Mouse (Mus musculus) limb, embryonic 11.5 days (tissue): ENCODE data around the gene Gpr34. TPM values are rescaled to one million over a fixed set of nuclear protein-coding genes. Genes with fewer than 3 reads are reported as not detected.

ENCODE experiments used
- ATAC-seq: fragments of 200-750 bp; cut with Nextera tagmentation; 2 replicates; pipeline ENCODE4 v1.8.0; 2017; ENCODE audit warnings: low read depth; ENCODE audit not compliant: insufficient number of reproducible peaks, low FRiP score, low TSS enrichment
- DNase-seq: peaks from one replicate; pipeline ENCODE4 v3.0.0-alpha.2; 2015; ENCODE audit warnings: low spot score
- H3K27ac ChIP-seq: fragments of 300-500 bp; sonication (generic); replicated peaks from 2 replicates; pipeline ENCODE4 v1.5.1; 2014; ENCODE audit warnings: low read depth, mild to moderate bottlenecking, low read length
- H3K27me3 ChIP-seq: fragments of 300-500 bp; sonication (generic); 2 replicates; pipeline ENCODE4 v1.6.1; 2014; ENCODE audit warnings: mild to moderate bottlenecking, low read length, mixed read lengths; ENCODE audit not compliant: control insufficient read depth, insufficient read depth
- H3K36me3 ChIP-seq: fragments of 300-500 bp; sonication (generic); 2 replicates; pipeline ENCODE4 v1.6.1; 2014; ENCODE audit warnings: mild to moderate bottlenecking, low read length, moderate library complexity, mixed read lengths; ENCODE audit not compliant: control insufficient read depth, insufficient read depth
- H3K4me1 ChIP-seq: fragments of 300-500 bp; sonication (generic); 2 replicates; pipeline ENCODE4 v1.6.1; 2014; ENCODE audit warnings: low read length, mixed read lengths; ENCODE audit not compliant: control insufficient read depth, insufficient read depth
- H3K4me2 ChIP-seq: fragments of 300-500 bp; sonication (generic); 2 replicates; pipeline ENCODE4 v1.6.1; 2014; ENCODE audit warnings: low read depth, mild to moderate bottlenecking, moderate library complexity; ENCODE audit not compliant: severe bottlenecking
- H3K4me3 ChIP-seq: fragments of 300-500 bp; sonication (generic); 2 replicates; pipeline ENCODE4 v1.5.1; 2014; ENCODE audit warnings: low read depth, low read length
- H3K9ac ChIP-seq: fragments of 300-500 bp; sonication (generic); 2 replicates; pipeline ENCODE4 v1.6.1; 2014; ENCODE audit warnings: mild to moderate bottlenecking, low read length
- H3K9me3 ChIP-seq: fragments of 300-500 bp; sonication (generic); 2 replicates; pipeline ENCODE4 v1.6.1; 2016; ENCODE audit warnings: low read length; ENCODE audit not compliant: control insufficient read depth
- WGBS: fragments of 180-500 bp; shearing (Covaris S2); extraction: QIAGEN DNeasy Blood & Tissue Kit; methylation state at CpG from one replicate; pipeline ENCODE4 v1.1.7; 2014; 5-methylcytosine and 5-hydroxymethylcytosine counted together
- polyA plus RNA-seq: library from polyadenylated mRNA; unstranded; fragments of >200 nt; fragmentation: Nextera tagmentation; extraction: Ambion mirVana; gene quantifications from 2 replicates; pipeline ENCODE4 v1.2.1, GENCODE M21; 2014

The Gpr34 gene
- polyA plus RNA-seq, 1 experiment from 2014 or later, result 0.88 TPM

GRCm38 (mm10) chrX:13656721-13657120 lies 24.8 kb downstream of the Gpr34 start:
- H3K9ac ChIP-seq, result no peak overlapping the region
- no peaks in the 10 kb centered on the region for H3K36me3 ChIP-seq
- no peaks in the 10 kb centered on the region for H3K9me3 ChIP-seq
- no peak overlapping the region for H3K4me2 ChIP-seq
- DNase-seq (peak; percentile 44), ATAC-seq (no peak)
- H3K4me1 ChIP-seq, result no peaks in the 10 kb centered on the region
- H3K4me3 ChIP-seq, result no peak overlapping the region
- WGBS, result 9% methylated on average over 1 of the region's 1 CpGs
- H3K27me3 ChIP-seq, result no peaks in the 10 kb centered on the region
- no peak overlapping the region for H3K27ac ChIP-seq

- Histone ChIP-seq H3K9ac (no peak overlapping the region), H3K9me3 (no peaks in the 10 kb centered on the region), H3K27me3 (no peaks in the 10 kb centered on the region), H3K4me1 (no peaks in the 10 kb centered on the region), H3K36me3 (no peaks in the 10 kb centered on the region), H3K4me3 (no peak overlapping the region), H3K4me2 (no peak overlapping the region), H3K27ac (no peak overlapping the region)
- WGBS, result 73% methylated on average over 3 of the region's 3 CpGs
- no peak for ATAC-seq
- DNase-seq, result no peak
Observed at GRCm38 (mm10) chrX:13658616-13659140, 26.8 kb downstream of the Gpr34 start.

GRCm38 (mm10) chrX:13659201-13659890 lies 27.5 kb downstream of the Gpr34 start:
- H3K4me1 ChIP-seq, result no peaks in the 10 kb centered on the region
- H3K27me3 ChIP-seq, result no peaks in the 10 kb centered on the region
- DNase-seq (no peak), ATAC-seq (no peak)
- WGBS, result 82% methylated on average over 4 of the region's 4 CpGs
- H3K4me3 ChIP-seq, result no peak overlapping the region
- no peak overlapping the region for H3K9ac ChIP-seq
- no peak overlapping the region for H3K27ac ChIP-seq
- no peak overlapping the region for H3K4me2 ChIP-seq
- no peaks in the 10 kb centered on the region for H3K9me3 ChIP-seq
- H3K36me3 ChIP-seq, result no peaks in the 10 kb centered on the region

DNA sequence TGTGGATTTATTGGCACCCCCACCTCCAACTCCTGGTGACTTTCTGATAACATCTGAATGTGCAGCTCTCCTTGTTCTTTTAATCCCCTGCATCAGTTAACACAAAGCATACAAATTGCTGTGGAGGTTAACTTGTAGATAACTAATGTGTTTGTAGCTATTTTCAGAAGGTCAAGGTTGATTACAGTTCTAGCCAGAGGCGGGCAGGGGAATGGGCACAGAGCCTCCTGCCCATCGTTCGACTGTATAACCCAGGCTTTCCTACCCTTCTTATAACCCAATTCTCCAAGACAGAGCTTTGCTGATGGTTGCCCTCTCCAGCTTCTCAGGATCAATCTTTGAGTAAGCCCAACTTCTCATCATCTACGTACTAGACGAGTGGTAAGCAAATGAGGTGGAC lies 29.2 kb downstream of the Gpr34 start, which contains the start of gene Gpr82:
Gene Gpr82, plus strand, starts transcription at position 301 of the 400 bp plus-strand sequence.
- no peak within 1 kb of the TSS for H3K4me3 ChIP-seq
- no peaks in the 10 kb centered on the region for H3K27me3 ChIP-seq
- no peaks in the 10 kb centered on the region for H3K9me3 ChIP-seq
- H3K4me1 ChIP-seq, result no peaks in the 10 kb centered on the region
- DNase-seq (no peak), ATAC-seq (no peak)
- WGBS, result 93% methylated on average over 5 of the region's 5 CpGs
- H3K27ac ChIP-seq, result no peak within 1 kb of the TSS
- H3K36me3 ChIP-seq, result no peaks in the 10 kb centered on the region
- no peak within 1 kb of the TSS for H3K9ac ChIP-seq
- H3K4me2 ChIP-seq, result no peak within 1 kb of the TSS

DNA sequence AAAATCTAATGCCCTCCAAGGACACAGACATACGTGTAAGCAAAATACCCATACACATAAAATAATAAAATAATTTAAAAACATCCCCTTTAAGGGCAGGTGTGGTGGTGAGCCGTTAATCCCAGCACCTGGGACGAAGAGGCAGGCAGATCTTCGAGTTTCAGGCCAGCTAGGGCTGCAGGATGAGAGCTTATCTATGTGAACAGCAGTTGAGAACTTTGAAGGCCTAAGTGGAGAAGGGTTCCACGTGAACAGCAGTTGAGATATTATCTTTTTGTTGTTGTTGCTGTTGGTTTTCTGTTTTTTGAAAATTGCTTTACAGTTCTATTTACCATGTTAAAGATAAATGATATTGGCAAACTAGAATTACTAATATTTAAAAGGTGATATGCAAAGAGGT lies 37.0 kb downstream of the Gpr34 start:
- 83% methylated on average over 5 of the region's 5 CpGs for WGBS
- Histone ChIP-seq H3K4me2 (no peak overlapping the region), H3K27ac (no peak overlapping the region), H3K9me3 (no peaks in the 10 kb centered on the region), H3K36me3 (no peaks in the 10 kb centered on the region), H3K4me3 (no peak overlapping the region), H3K9ac (no peak overlapping the region), H3K4me1 (no peaks in the 10 kb centered on the region), H3K27me3 (no peaks in the 10 kb centered on the region)
- ATAC-seq (no peak), DNase-seq (no peak)

GRCm38 (mm10) chrX:13670342-13670741 lies 38.5 kb downstream of the Gpr34 start:
- H3K36me3 ChIP-seq, result no peaks in the 10 kb centered on the region
- H3K27me3 ChIP-seq, result no peaks in the 10 kb centered on the region
- H3K4me3 ChIP-seq, result no peak overlapping the region
- ATAC-seq (no peak), DNase-seq (no peak)
- H3K4me1 ChIP-seq, result no peaks in the 10 kb centered on the region
- H3K27ac ChIP-seq, result no peak overlapping the region
- 84% methylated on average over 3 of the region's 3 CpGs for WGBS
- H3K4me2 ChIP-seq, result no peak overlapping the region
- no peaks in the 10 kb centered on the region for H3K9me3 ChIP-seq
- no peak overlapping the region for H3K9ac ChIP-seq

GRCm38 (mm10) chrX:13673001-13673400 lies 41.1 kb downstream of the Gpr34 start:
- Histone ChIP-seq H3K27ac (no peak overlapping the region), H3K4me3 (no peak overlapping the region), H3K4me1 (no peaks in the 10 kb centered on the region), H3K9ac (no peak overlapping the region), H3K27me3 (no peaks in the 10 kb centered on the region), H3K9me3 (no peaks in the 10 kb centered on the region), H3K4me2 (no peak overlapping the region), H3K36me3 (no peaks in the 10 kb centered on the region)
- WGBS, result 87% methylated on average over 3 of the region's 3 CpGs
- ATAC-seq, result no peak
- no peak for DNase-seq

DNA sequence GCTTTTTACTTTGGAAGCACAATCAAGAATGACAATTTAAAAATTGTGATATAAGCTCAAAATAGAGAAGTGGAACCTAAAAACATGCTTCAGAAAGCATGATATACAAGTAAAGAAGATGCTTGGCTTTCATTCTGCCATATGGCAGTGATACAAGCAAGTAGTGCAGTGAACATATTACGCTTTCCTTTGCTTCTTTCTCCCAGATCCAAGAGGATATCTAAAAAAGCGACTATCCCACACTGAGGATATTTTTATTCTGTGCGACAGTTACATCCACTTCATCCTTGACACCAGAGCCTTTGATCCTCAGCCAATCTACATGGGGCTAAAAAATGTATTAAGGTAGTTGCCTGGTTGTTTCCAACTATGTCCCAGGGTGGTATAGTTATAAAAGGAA lies 49.9 kb downstream of the Gpr34 start:
- Histone ChIP-seq H3K9me3 (no peaks in the 10 kb centered on the region), H3K36me3 (no peaks in the 10 kb centered on the region), H3K4me2 (no peak overlapping the region), H3K9ac (no peak overlapping the region), H3K4me1 (no peaks in the 10 kb centered on the region), H3K27ac (no peak overlapping the region), H3K4me3 (no peak overlapping the region), H3K27me3 (no peaks in the 10 kb centered on the region)
- DNase-seq (no peak), ATAC-seq (no peak)
- 91% methylated on average over 3 of the region's 3 CpGs for WGBS

GRCm38 (mm10) chrX:13686589-13686988 lies 54.7 kb downstream of the Gpr34 start:
- Histone ChIP-seq H3K36me3 (no peaks in the 10 kb centered on the region), H3K4me1 (no peaks in the 10 kb centered on the region), H3K9me3 (no peaks in the 10 kb centered on the region), H3K4me2 (no peak overlapping the region), H3K4me3 (no peak overlapping the region), H3K27me3 (no peaks in the 10 kb centered on the region), H3K9ac (no peak overlapping the region), H3K27ac (no peak overlapping the region)
- 64% methylated on average over 1 of the region's 1 CpGs for WGBS
- no peak for ATAC-seq
- no peak for DNase-seq
